In genomic region chr2:148043976-148044876, GRCm38 (mm10) we compare ENCODE assay signal across 9 mouse cellular contexts. TPM values are rescaled to one million over a fixed set of nuclear protein-coding genes. Genes with fewer than 3 reads are reported as not detected.
A peak's percentile ranks its signal among the peaks of the same experiment; 100 is the strongest.
DNase-seq lines count a peak whose midpoint lies in the region; ATAC-seq and TF ChIP-seq lines count a peak whose summit lies in the region.
"Had no signal": no experiment of that assay in that cellular context is flagged by ENCODE, and none has a peak within 500 bp of the region (broad histone marks: within the 10 kb centered on the region; RNA-seq: fewer than 3 reads in every experiment).

No protein-coding gene starts in this region.

- H3K36me3 ChIP-seq in forebrain, embryonic 13.5 days (ENCODE audit: poor library complexity, severe bottlenecking) = no peaks in the 10 kb centered on the region
- no peaks in the 10 kb centered on the region for H3K36me3 ChIP-seq in limb, embryonic 14.5 days (ENCODE audit: control insufficient read depth, insufficient read depth, low read length)
- H3K36me3 ChIP-seq in small intestine, adult 2 months (ENCODE audit: control insufficient read depth, insufficient read depth, low read length) = no peaks in the 10 kb centered on the region

- ATAC-seq in forebrain, embryonic 13.5 days = 0 out of 2 replicates have a peak, but pooled peaks have one; percentile 2
- no peak for ATAC-seq in limb, embryonic 14.5 days (ENCODE audit: low FRiP score, low read depth)

- H3K27ac ChIP-seq in forebrain, embryonic 13.5 days = no peak overlapping the region
- no peak overlapping the region for H3K27ac ChIP-seq in limb, embryonic 14.5 days (replicated peaks; ENCODE audit: low read depth, low read length)
- no peak overlapping the region for H3K27ac ChIP-seq in small intestine, adult 2 months (ENCODE audit: insufficient read depth, low read depth, low read length)

- no peak overlapping the region for H3K9ac ChIP-seq in forebrain, embryonic 13.5 days
- H3K9ac ChIP-seq in limb, embryonic 14.5 days (ENCODE audit: low read depth, low read length, severe bottlenecking) = no peak overlapping the region

- peak; percentile 11 for DNase-seq in kidney, postnatal 10 days
- DNase-seq in kidney, adult 11 months = no peak
- DNase-seq in limb, embryonic 14.5 days (ENCODE audit: low spot score) = no peak
- DNase-seq in right cerebral cortex, postnatal 25 days = no peak
- no peak for DNase-seq in layer of hippocampus, postnatal 36 days
- DNase-seq in urinary bladder, postnatal 4 days (ENCODE audit: low spot score in 2 of 2) = no peak

- no peak for TF ChIP-seq POLR2A in limb, embryonic 14.5 days (IDR thresholded peaks at IDR 0.05; ENCODE audit: borderline replicate concordance, extremely low read depth, insufficient read depth, insufficient read length)
- no peak for TF ChIP-seq POLR2A in small intestine, adult 2 months (IDR thresholded peaks at IDR 0.05; ENCODE audit: low read depth, low read length)

- peaks cover 25% of the 10 kb centered on the region; the same call in 1 of the 2 replicates for H3K4me1 ChIP-seq in forebrain, embryonic 13.5 days
- H3K4me1 ChIP-seq in limb, embryonic 14.5 days (ENCODE audit: control insufficient read depth, insufficient read depth, low read length) = peaks cover 13% of the 10 kb centered on the region; the same call in 1 of the 2 replicates
- H3K4me1 ChIP-seq in small intestine, adult 2 months (ENCODE audit: control insufficient read depth, insufficient read depth, insufficient read length, low read length) = peaks cover 17% of the 10 kb centered on the region

- H3K4me2 ChIP-seq in forebrain, embryonic 13.5 days = peak overlapping the region; percentile 12; the same call in 1 of the 2 replicates
- no peak overlapping the region; the same call in 1 of the 2 replicates for H3K4me2 ChIP-seq in limb, embryonic 14.5 days (replicated peaks; ENCODE audit: low read depth, low read length, severe bottlenecking)

- peaks cover 100% of the 10 kb centered on the region for H3K27me3 ChIP-seq in forebrain, embryonic 13.5 days
- peaks cover 100% of the 10 kb centered on the region for H3K27me3 ChIP-seq in limb, embryonic 14.5 days (ENCODE audit: control insufficient read depth, insufficient read depth, low read length)
- H3K27me3 ChIP-seq in small intestine, adult 2 months (ENCODE audit: control insufficient read depth, insufficient read depth, low read length) = peaks cover 59% of the 10 kb centered on the region

- TF ChIP-seq CTCF in small intestine, adult 2 months (IDR thresholded peaks at IDR 0.05; ENCODE audit: extremely low read depth, insufficient read length, insufficient replicate concordance, low read depth, low read length) = no peak

- 1% methylated on average over 59 of the region's 71 CpGs for WGBS in forebrain, embryonic 13.5 days
- WGBS in limb, embryonic 14.5 days = 2% methylated on average over 60 of the region's 71 CpGs
- 34% methylated on average over 71 of the region's 71 CpGs for WGBS in small intestine, adult 2 months

- no peak overlapping the region; the same call in 1 of the 2 replicates for H3K4me3 ChIP-seq in forebrain, embryonic 13.5 days
- H3K4me3 ChIP-seq in limb, embryonic 14.5 days (replicated peaks; ENCODE audit: low read length) = peak overlapping the region; percentile 16
- H3K4me3 ChIP-seq in small intestine, adult 2 months (ENCODE audit: low read depth, low read length) = peak overlapping the region; percentile 62

- no peaks in the 10 kb centered on the region for H3K9me3 ChIP-seq in forebrain, embryonic 13.5 days (replicated peaks)
- H3K9me3 ChIP-seq in limb, embryonic 14.5 days (ENCODE audit: control insufficient read depth, low read length) = no peaks in the 10 kb centered on the region

RNA-seq across cellular contexts. Expression of gene Foxa2, which starts 2.5 kb away (rescaled TPM):
- 0.13 and 0.19 TPM in 2 replicates for polyA plus RNA-seq in forebrain, embryonic 13.5 days (2015; fragmentation: Nextera tagmentation; extraction: Ambion mirVana)
- 1.7 and 3.8 TPM in 2 replicates for polyA plus RNA-seq in limb, embryonic 14.5 days (2012; rRNA removed)
- 0.14 and 0.15 TPM in 2 replicates for polyA plus RNA-seq in limb, embryonic 14.5 days (2014; fragmentation: Nextera tagmentation; extraction: Ambion mirVana)
- polyA plus RNA-seq in small intestine, adult 2 months (2012; rRNA removed) = 16.6 and 19.6 TPM in 2 replicates
- total RNA-seq in layer of hippocampus, postnatal 36 days (2021) = not detected
- total RNA-seq: monocyte, adult 5-6 weeks had no signal
